Mouse (Mus musculus): Measurements from ENCODE around the gene Tasp1. TPM values are rescaled to one million over a fixed set of nuclear protein-coding genes. Genes with fewer than 3 reads are reported as not detected.

Gene Tasp1
- polyA plus RNA-seq, 1 experiment: not detected

DNA sequence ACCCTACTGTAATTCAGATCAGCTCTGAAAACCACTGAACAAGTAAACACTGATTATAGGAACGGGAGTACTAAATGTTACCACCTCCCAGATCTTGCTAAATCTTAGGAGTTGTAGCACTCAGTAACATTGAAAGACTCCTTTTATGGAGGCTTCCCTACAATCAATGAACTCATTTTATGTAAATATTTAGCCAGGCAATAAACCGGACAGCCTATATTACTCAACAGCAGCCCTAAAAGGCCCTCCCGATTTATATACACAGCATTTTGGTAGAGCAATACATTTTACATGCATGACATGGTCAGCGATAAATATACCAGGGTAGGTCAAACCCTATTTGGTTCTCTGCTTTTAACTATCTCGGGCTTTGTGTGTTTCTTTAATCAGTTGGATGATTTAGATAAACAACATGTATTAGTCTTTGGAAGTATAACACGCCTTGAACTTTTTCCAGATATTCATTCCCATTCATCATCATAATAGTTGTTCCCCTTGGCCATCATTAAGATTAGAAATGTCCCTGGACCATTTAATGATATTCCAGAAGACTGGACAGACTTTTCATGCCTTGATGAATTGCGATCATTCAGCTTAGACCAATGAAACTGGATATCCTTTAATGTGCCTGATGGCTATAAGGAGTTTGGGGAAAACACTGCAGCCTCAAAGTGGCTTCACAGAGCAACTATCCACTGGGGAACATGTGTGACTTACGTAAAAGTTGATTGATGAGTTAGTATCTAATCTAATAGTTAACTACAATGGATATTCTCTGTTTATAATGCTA lies 244.8 kb downstream of the Tasp1 start:
- no peak overlapping the region for H3K4me3 ChIP-seq (ENCODE audit: insufficient read depth, low read depth, low read length)
- 89% methylated on average over 8 of the region's 8 CpGs for WGBS
- TF ChIP-seq CTCF (IDR thresholded peaks at IDR 0.05; ENCODE audit: insufficient read depth, low read depth, low read length) (no peak), POLR2A (IDR thresholded peaks at IDR 0.05; ENCODE audit: insufficient read depth, low read depth, low read length) (no peak)
- no peaks in the 10 kb centered on the region for H3K4me1 ChIP-seq (ENCODE audit: control insufficient read depth, insufficient read depth, low read length)
- no peak overlapping the region for H3K27ac ChIP-seq (ENCODE audit: insufficient read depth, low read depth, low read length)

GRCm38 (mm10) chr2:139817275-139817674 lies 249.3 kb downstream of the Tasp1 start:
- WGBS: 75% methylated on average over 3 of the region's 3 CpGs
- TF ChIP-seq POLR2A (IDR thresholded peaks at IDR 0.05; ENCODE audit: insufficient read depth, low read depth, low read length) (no peak), CTCF (IDR thresholded peaks at IDR 0.05; ENCODE audit: insufficient read depth, low read depth, low read length) (no peak)
- no peaks in the 10 kb centered on the region for H3K4me1 ChIP-seq (ENCODE audit: control insufficient read depth, insufficient read depth, low read length)
- H3K4me3 ChIP-seq (ENCODE audit: insufficient read depth, low read depth, low read length): no peak overlapping the region
- no peak overlapping the region for H3K27ac ChIP-seq (ENCODE audit: insufficient read depth, low read depth, low read length)

DNA sequence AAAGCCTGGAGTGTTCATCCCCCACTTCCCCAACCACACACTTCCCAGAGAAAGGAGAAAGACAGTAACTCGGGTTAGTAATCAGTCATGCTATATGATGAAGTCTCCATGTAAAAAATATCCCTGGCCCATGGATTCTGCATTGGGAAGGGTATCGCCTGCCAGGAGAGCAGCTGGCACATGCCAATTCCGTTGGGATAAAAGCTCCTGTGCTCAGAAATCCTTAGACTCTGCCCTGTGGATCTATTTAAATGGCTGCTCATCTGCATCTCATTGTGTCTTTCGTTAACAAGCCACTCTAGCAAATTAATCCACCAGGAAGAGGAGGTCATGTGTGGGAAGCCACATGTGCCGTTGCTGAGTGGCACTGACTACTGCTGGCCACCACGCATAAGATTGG lies 258.7 kb downstream of the Tasp1 start:
- no peak overlapping the region for H3K27ac ChIP-seq (ENCODE audit: insufficient read depth, low read depth, low read length)
- H3K4me1 ChIP-seq (ENCODE audit: control insufficient read depth, insufficient read depth, low read length): no peaks in the 10 kb centered on the region
- TF ChIP-seq POLR2A (IDR thresholded peaks at IDR 0.05; ENCODE audit: insufficient read depth, low read depth, low read length): no peak
- TF ChIP-seq CTCF (IDR thresholded peaks at IDR 0.05; ENCODE audit: insufficient read depth, low read depth, low read length): no peak
- no peak overlapping the region for H3K4me3 ChIP-seq (ENCODE audit: insufficient read depth, low read depth, low read length)
- 71% methylated on average over 6 of the region's 6 CpGs for WGBS

DNA sequence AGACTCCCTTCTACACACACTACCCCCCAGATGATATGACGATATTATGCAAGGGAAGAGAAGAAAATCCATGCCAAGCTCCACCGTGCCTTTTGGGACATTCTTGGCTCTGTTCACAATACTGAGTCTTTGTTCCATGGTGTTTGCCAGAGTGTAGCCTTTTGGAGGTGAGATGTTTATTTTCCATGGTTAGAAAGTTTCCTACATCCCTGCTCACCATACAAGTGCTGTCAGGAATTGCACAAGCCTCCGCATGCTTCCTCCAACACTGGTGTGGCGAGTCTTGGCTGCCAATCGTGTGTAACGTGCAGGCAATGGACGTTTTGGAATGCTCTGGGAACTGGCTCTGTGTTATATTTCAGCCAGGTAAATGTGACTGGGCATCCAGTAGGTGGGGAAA lies 262.6 kb downstream of the Tasp1 start:
- no peaks in the 10 kb centered on the region for H3K4me1 ChIP-seq (ENCODE audit: control insufficient read depth, insufficient read depth, low read length)
- TF ChIP-seq POLR2A (IDR thresholded peaks at IDR 0.05; ENCODE audit: insufficient read depth, low read depth, low read length): no peak
- no peak for TF ChIP-seq CTCF (IDR thresholded peaks at IDR 0.05; ENCODE audit: insufficient read depth, low read depth, low read length)
- WGBS: 79% methylated on average over 7 of the region's 7 CpGs
- no peak overlapping the region for H3K4me3 ChIP-seq (ENCODE audit: insufficient read depth, low read depth, low read length)
- H3K27ac ChIP-seq (ENCODE audit: insufficient read depth, low read depth, low read length): no peak overlapping the region

DNA sequence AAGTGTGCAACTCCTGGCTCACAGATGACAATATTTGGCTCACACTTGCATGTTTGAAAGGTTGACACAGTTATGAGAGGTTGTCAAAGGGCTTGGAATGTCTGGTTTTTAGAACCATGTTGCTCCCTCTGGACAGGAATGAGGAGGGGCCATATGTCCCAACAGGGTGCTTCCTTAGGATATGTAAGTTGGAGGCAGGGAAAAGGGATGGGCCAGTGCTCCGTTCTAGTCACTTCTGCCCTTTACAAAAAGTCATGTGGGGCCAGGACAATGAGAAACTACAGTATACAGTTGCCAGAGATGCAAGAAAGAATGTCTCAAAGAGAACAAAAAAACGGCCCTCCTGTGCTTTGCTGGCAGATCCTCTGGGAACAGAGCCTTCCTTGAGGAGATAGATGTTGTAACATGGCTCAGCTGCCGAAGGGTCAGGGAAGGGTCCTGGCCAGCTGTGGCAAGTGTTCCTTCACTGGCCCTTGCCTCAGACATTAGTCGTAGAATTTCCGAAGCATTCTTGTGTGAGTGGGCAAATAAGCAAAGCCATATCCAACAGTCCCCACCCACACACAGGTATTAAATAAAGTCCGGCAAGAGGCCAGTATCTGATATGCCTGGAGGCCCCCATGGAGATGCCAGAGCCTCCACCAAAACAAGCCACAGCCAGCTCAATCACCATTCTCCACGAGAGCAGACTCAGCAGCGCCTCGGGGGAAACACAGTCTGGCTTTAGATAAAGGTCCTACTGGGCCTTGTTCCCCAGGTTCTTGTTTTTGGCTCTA lies 274.1 kb downstream of the Tasp1 start:
- TF ChIP-seq POLR2A (IDR thresholded peaks at IDR 0.05; ENCODE audit: insufficient read depth, low read depth, low read length) (no peak), CTCF (IDR thresholded peaks at IDR 0.05; ENCODE audit: insufficient read depth, low read depth, low read length) (no peak)
- Histone ChIP-seq H3K4me1 (ENCODE audit: control insufficient read depth, insufficient read depth, low read length) (peaks cover 4% of the 10 kb centered on the region; the same call in 1 of the 2 replicates), H3K27ac (ENCODE audit: insufficient read depth, low read depth, low read length) (no peak overlapping the region), H3K4me3 (ENCODE audit: insufficient read depth, low read depth, low read length) (no peak overlapping the region)
- 84% methylated on average over 9 of the region's 9 CpGs for WGBS

DNA sequence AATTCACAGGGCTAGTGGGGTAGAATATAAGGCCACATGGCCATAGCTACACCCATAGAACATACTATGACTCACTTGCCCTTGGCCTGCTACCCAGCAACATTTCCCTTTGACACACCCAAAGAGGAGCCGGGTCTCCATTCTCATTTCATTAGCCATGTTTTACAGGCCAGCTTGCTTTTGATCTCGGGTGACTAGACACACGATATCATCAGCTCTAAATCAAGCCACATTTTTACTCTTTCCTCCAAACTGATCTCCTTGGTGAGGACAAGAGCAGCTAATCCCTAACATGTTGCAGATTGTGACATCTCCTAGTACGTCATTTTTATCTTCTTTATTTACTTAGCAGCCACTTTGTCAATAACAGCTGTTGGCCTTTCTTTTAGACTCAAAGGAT lies 277.9 kb downstream of the Tasp1 start:
- WGBS: 91% methylated on average over 4 of the region's 4 CpGs
- Histone ChIP-seq H3K4me3 (ENCODE audit: insufficient read depth, low read depth, low read length) (no peak overlapping the region), H3K4me1 (ENCODE audit: control insufficient read depth, insufficient read depth, low read length) (no peaks in the 10 kb centered on the region), H3K27ac (ENCODE audit: insufficient read depth, low read depth, low read length) (no peak overlapping the region)
- no peak for TF ChIP-seq POLR2A (IDR thresholded peaks at IDR 0.05; ENCODE audit: insufficient read depth, low read depth, low read length)
- no peak for TF ChIP-seq CTCF (IDR thresholded peaks at IDR 0.05; ENCODE audit: insufficient read depth, low read depth, low read length)

DNA sequence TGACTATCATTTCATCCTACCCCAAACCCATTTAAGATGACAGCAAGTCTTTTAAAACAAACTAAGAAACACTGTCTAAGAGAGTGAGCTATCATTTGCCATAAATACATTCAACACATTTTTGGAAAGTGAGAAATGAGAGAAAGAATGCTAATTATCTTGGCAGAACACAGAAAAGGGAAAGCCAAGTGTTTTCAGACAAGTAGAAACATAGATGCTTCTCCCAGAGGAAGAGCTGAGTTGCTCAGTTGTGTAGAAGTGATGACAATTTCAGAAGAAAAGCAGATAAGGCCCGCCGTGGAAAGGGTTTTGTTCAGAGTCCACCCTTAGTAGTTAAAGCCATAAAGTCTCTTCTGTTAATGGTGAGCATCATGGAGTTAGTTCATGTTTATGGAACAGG lies 281.7 kb downstream of the Tasp1 start:
- WGBS: 89% methylated on average over 2 of the region's 2 CpGs

DNA sequence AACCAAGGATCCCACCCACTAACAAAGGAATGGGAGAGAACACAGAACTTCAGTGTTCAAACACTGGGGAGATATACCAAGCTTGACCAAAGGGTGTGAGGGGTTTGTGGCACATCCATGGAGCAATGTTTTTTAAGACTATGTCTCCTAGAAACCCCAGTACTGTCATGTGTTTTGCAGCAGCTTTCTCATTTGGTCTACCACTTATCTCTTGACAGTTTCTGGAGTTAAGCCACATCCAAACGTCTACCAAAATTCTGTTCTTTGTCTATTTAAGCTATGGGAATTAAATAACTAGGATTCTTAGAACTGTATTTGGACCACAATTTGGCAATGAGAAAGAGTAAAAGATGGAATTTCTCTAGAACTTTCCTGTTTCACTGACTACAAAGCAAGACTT lies 282.1 kb downstream of the Tasp1 start:
- no peak overlapping the region for H3K4me3 ChIP-seq (ENCODE audit: insufficient read depth, low read depth, low read length)
- TF ChIP-seq CTCF (IDR thresholded peaks at IDR 0.05; ENCODE audit: insufficient read depth, low read depth, low read length) (no peak), POLR2A (IDR thresholded peaks at IDR 0.05; ENCODE audit: insufficient read depth, low read depth, low read length) (no peak)
- H3K4me1 ChIP-seq (ENCODE audit: control insufficient read depth, insufficient read depth, low read length): no peaks in the 10 kb centered on the region
- WGBS: 53% methylated on average over 1 of the region's 1 CpGs
- no peak overlapping the region for H3K27ac ChIP-seq (ENCODE audit: insufficient read depth, low read depth, low read length)

More for the DNA sequence above, 281.7 kb downstream of the Tasp1 start:
- no peak overlapping the region for H3K27ac ChIP-seq (ENCODE audit: insufficient read depth, low read depth, low read length)
- TF ChIP-seq POLR2A (IDR thresholded peaks at IDR 0.05; ENCODE audit: insufficient read depth, low read depth, low read length): no peak
- no peak for TF ChIP-seq CTCF (IDR thresholded peaks at IDR 0.05; ENCODE audit: insufficient read depth, low read depth, low read length)
- H3K4me1 ChIP-seq (ENCODE audit: control insufficient read depth, insufficient read depth, low read length): no peaks in the 10 kb centered on the region
- no peak overlapping the region for H3K4me3 ChIP-seq (ENCODE audit: insufficient read depth, low read depth, low read length)

Other genes starting within 250 kb of the Tasp1 start
- gene Gm17374, start 85.2 kb upstream of the Tasp1 start, polyA plus RNA-seq (2012; ENCODE audit: insufficient read depth, insufficient read length, low replicate concordance, missing spikeins): not detected in 2 replicates
- not detected in 2 replicates for gene Esf1, start 103.8 kb upstream of the Tasp1 start, polyA plus RNA-seq (2012; ENCODE audit: insufficient read depth, insufficient read length, low replicate concordance, missing spikeins)
- gene Ndufaf5, start 103.8 kb upstream of the Tasp1 start, polyA plus RNA-seq (2012; ENCODE audit: insufficient read depth, insufficient read length, low replicate concordance, missing spikeins): not detected in 2 replicates

Measured in olfactory bulb, adult 2 months (tissue).